Mouse (Mus musculus): ENCODE measurements around the gene Schip1. TPM values are rescaled to one million over a fixed set of nuclear protein-coding genes. Genes with fewer than 3 reads are reported as not detected.

The Schip1 gene
- polyA plus RNA-seq, 1 experiment from 2014 or later: 53.6 TPM

DNA sequence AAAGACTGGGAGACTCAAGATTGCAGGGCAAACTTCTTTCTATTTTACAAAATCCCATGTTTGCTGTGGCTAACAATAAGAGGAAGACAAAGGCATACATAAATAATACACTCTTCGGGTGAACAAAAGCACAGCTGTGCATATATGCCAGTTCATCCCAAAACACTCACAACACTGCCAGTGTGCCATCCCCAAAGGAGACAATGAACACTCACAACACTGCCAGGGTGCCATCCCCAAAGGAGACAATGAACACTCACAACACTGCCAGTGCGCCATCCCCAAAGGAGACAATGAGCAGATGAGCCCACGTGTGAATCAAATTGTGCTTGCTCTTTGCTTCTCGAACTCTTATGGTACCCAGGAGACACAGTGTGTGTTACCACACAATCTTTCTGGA lies 355.2 kb downstream of the Schip1 start:
- Histone ChIP-seq H3K27ac (no peak overlapping the region), H3K4me3 (replicated peaks) (no peak overlapping the region), H3K4me1 (replicated peaks) (no peaks in the 10 kb centered on the region), H3K27me3 (replicated peaks) (no peaks in the 10 kb centered on the region), H3K9me3 (no peaks in the 10 kb centered on the region), H3K9ac (no peak overlapping the region), H3K36me3 (no peaks in the 10 kb centered on the region), H3K4me2 (replicated peaks) (no peak overlapping the region)
- no peak for ATAC-seq
- 88% methylated on average over 4 of the region's 4 CpGs for WGBS

DNA sequence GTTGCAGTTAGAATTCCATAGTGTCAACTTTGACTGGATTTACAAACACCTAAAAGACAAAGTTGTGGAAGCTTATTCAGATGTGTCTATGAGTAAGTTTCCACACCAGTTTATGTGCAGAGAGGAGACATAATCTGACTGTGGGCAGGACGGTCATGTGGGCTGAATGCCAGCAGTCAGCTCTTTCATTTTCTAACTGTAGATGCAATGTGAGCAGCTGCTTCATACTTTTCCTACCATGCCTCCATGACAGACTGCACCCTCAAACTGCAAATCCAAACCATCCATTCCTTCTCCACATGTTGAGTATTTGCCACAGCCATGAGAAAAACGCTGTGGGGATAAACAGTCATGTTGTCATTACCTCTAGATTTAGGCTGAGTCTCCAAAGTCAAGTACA lies 356.3 kb downstream of the Schip1 start:
- H3K9me3 ChIP-seq: no peaks in the 10 kb centered on the region
- no peak overlapping the region for H3K27ac ChIP-seq
- no peaks in the 10 kb centered on the region for H3K27me3 ChIP-seq (replicated peaks)
- H3K4me2 ChIP-seq (replicated peaks): no peak overlapping the region
- no peaks in the 10 kb centered on the region for H3K36me3 ChIP-seq
- H3K4me1 ChIP-seq (replicated peaks): no peaks in the 10 kb centered on the region
- no peak overlapping the region for H3K4me3 ChIP-seq (replicated peaks)
- 69% methylated on average over 2 of the region's 2 CpGs for WGBS
- ATAC-seq: no peak
- H3K9ac ChIP-seq: no peak overlapping the region

DNA sequence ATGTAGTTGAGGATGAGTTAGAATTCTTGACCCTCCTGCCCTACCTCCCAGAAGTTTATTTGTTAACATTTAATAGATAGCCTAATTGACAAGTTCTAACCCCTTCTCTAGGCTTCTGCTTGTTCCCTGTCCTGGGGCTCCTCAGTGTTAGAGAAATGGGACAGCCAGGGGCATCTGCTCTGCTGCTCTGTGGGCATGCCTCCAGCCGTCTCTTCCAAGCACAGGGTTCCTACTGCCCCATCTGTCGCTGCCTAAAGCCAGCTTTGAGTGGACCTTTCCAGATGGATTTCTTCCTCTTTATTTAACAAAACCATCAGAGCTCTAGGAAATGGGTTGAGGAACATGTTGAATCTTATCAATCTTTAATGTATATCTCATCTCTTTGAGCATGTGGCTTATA lies 357.2 kb downstream of the Schip1 start:
- Histone ChIP-seq H3K9ac (no peak overlapping the region), H3K4me2 (replicated peaks) (no peak overlapping the region), H3K36me3 (no peaks in the 10 kb centered on the region), H3K4me3 (replicated peaks) (no peak overlapping the region), H3K27ac (no peak overlapping the region), H3K27me3 (replicated peaks) (no peaks in the 10 kb centered on the region), H3K9me3 (no peaks in the 10 kb centered on the region), H3K4me1 (replicated peaks) (no peaks in the 10 kb centered on the region)
- ATAC-seq: no peak
- WGBS: 66% methylated on average over 2 of the region's 2 CpGs

DNA sequence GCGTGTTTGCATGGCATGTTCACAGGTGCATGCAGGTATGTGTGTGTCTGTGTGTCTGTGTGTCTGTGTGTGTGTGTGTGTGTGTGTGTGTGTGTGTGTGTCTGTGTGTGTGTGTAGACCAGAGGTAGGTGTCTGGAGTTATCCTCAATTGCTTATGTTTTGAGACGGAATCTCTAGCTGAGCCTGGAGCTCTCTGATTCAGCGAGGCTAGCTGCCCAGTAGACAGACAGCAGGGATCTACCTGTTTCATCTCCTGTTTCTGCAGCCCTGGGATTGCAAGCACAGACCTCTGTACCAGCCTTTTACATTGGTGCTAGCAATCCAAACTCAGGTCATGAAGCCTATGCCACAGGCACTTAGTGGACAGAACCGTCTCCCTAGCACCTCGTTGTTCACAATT lies 363.5 kb downstream of the Schip1 start:
- no peaks in the 10 kb centered on the region for H3K27me3 ChIP-seq (replicated peaks)
- ATAC-seq: no peak
- H3K9me3 ChIP-seq: no peaks in the 10 kb centered on the region
- H3K4me1 ChIP-seq (replicated peaks): no peaks in the 10 kb centered on the region
- H3K4me3 ChIP-seq (replicated peaks): no peak overlapping the region
- H3K4me2 ChIP-seq (replicated peaks): no peak overlapping the region
- 82% methylated on average over 5 of the region's 5 CpGs for WGBS
- no peaks in the 10 kb centered on the region for H3K36me3 ChIP-seq
- no peak overlapping the region for H3K27ac ChIP-seq
- H3K9ac ChIP-seq: no peak overlapping the region

DNA sequence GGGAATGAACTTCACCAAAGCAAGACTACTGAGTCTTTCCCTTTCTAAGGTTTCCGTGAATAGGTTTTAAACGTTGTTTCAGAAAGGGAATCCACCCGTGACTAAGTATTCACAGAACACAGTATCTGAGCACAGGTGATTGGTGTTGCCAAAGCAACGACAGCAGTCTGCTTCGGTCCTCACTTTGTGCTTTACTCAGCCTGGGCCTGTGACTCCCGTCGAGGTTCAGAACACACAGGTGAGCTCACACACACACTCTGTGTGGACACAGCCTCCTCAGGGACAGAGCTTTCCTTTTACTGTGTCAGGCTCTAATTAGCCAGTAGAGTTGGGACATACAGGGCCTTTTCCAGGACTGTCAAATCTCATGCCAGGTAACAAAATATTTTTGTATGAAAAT lies 369.8 kb downstream of the Schip1 start:
- H3K27ac ChIP-seq: no peak overlapping the region
- no peak for ATAC-seq
- no peaks in the 10 kb centered on the region for H3K9me3 ChIP-seq
- H3K4me2 ChIP-seq (replicated peaks): no peak overlapping the region
- no peak overlapping the region for H3K9ac ChIP-seq
- no peaks in the 10 kb centered on the region for H3K27me3 ChIP-seq (replicated peaks)
- WGBS: 77% methylated on average over 7 of the region's 7 CpGs
- H3K4me3 ChIP-seq (replicated peaks): no peak overlapping the region
- H3K4me1 ChIP-seq (replicated peaks): no peaks in the 10 kb centered on the region
- no peaks in the 10 kb centered on the region for H3K36me3 ChIP-seq

DNA sequence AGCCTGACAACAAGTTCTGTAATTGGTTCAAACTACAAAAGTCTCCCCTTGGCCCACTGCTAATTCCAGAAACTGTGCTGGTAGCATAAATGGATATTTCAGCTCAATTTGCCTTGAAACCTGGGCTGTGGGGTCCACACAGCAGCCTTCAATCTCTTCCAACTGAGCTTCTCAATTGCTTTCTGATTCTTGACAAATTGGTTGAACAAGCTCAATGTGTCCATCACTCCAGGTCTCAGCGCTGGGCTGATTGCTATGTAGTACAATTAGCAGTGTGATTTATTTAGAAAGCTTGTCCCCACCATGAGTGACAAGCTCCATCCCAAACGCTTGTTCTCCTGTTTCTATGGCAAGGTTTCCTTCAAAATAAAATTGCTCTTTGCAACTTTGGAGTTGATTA lies 370.3 kb downstream of the Schip1 start:
- Histone ChIP-seq H3K36me3 (no peaks in the 10 kb centered on the region), H3K27me3 (replicated peaks) (no peaks in the 10 kb centered on the region), H3K9ac (no peak overlapping the region), H3K4me3 (replicated peaks) (no peak overlapping the region), H3K27ac (no peak overlapping the region), H3K4me1 (replicated peaks) (no peaks in the 10 kb centered on the region), H3K4me2 (replicated peaks) (no peak overlapping the region), H3K9me3 (no peaks in the 10 kb centered on the region)
- ATAC-seq: no peak
- WGBS: 83% methylated on average over 2 of the region's 2 CpGs

DNA sequence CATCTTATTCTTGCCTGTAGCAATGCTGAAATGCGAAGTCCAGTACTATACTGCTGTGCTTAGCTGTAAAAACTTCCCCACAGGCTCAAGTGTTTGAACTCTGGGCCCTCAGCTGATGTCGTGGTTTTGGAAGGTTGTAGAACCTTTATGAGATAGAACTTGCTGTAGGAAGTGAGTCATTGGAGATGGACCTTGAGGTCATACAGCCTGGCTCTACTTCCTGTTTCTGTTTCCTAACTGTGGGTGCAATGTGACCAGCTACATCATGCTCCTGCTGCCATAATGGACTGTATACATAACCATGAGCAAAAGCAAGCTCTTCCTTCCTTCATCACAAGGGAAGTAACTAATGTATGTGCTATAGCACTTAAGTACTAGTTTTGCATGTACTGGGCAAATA lies 383.9 kb downstream of the Schip1 start:
- no peaks in the 10 kb centered on the region for H3K27me3 ChIP-seq (replicated peaks)
- no peak overlapping the region for H3K27ac ChIP-seq

DNA sequence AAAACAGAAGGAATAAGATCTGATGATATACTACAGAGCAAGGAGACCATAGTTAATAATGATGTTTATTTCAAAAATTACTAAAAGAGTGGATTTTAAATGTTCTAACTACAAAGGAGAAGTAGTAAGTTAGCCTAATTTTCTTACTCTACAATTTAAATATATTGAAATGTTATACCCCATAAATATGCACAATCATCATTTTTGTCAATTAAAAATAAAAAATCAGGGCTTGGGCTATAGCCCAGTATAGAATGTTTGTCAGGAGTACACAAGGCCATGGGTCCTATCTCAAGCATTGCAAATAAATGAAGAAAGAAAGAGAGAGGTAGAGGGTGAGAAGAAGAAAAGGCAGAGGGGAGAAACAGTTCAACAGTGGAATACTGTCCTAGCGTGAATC lies 387.0 kb downstream of the Schip1 start:
- Histone ChIP-seq H3K4me1 (replicated peaks) (no peaks in the 10 kb centered on the region), H3K9me3 (no peaks in the 10 kb centered on the region), H3K4me2 (replicated peaks) (no peak overlapping the region), H3K27me3 (replicated peaks) (no peaks in the 10 kb centered on the region), H3K4me3 (replicated peaks) (no peak overlapping the region), H3K9ac (no peak overlapping the region), H3K36me3 (no peaks in the 10 kb centered on the region), H3K27ac (no peak overlapping the region)
- no peak for ATAC-seq
- WGBS: 96% methylated on average over 1 of the region's 1 CpGs

More for the DNA sequence above, 383.9 kb downstream of the Schip1 start:
- 77% methylated on average over 2 of the region's 2 CpGs for WGBS
- H3K9ac ChIP-seq: no peak overlapping the region
- H3K4me1 ChIP-seq (replicated peaks): no peaks in the 10 kb centered on the region
- H3K9me3 ChIP-seq: no peaks in the 10 kb centered on the region
- ATAC-seq: no peak
- H3K4me3 ChIP-seq (replicated peaks): no peak overlapping the region
- no peaks in the 10 kb centered on the region for H3K36me3 ChIP-seq
- H3K4me2 ChIP-seq (replicated peaks): no peak overlapping the region

DNA sequence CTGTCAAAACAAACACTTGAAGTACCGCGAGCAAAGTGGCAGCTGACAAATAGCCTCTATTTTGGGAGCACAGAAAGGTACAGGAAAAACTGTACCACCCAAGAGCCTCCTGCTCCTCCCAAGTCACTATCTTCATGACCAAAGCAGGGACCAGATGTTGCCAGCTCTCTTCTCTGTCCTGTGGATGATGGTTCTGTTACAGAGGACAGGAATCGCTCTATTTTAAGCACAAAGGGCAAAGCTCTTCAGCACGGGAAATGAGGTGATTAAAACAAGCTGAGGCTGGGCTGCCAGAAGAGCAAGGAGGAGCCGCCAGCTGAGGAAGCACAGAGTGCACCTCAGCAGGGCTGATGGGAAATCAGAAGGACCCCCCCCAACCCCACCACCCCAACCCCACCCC lies 388.7 kb downstream of the Schip1 start:
- Histone ChIP-seq H3K9me3 (no peaks in the 10 kb centered on the region), H3K27me3 (replicated peaks) (no peaks in the 10 kb centered on the region), H3K4me2 (replicated peaks) (no peak overlapping the region), H3K27ac (no peak overlapping the region), H3K4me3 (replicated peaks) (no peak overlapping the region), H3K36me3 (no peaks in the 10 kb centered on the region), H3K9ac (no peak overlapping the region), H3K4me1 (replicated peaks) (no peaks in the 10 kb centered on the region)
- WGBS: 19% methylated on average over 5 of the region's 5 CpGs
- ATAC-seq: no peak

DNA sequence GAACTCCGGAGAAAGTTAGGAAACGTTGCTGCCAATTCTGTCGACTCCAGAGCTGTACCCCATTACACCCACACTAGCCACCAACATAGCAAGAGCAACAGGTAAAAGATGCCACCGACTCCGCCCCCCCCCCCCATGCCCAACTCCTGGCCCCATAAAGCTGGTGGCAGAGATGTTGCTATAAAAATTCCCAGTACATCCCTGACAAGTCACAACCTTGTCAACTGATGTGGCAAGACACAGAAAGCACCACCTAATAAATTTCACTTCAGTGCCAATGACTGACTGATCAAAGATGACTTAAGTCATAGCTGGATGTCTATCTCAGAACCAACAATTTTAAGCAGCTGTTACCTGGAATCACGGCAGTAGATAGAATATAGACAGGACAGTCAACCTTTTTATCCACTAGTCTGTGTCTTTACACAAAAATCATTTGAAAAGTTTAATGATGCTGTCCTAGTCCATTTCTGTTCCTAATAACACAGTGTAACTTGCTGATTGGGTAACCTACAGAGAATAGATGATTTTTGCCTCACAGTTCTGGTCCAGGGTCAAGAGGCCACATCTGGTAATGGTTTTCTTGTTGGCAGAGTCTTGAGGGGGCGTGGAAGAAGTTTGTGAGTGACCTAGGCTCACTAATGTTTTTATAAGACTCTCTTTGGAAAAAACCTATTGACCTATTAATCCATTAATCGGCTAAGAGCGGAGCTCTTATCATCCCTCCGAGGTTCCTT lies 389.3 kb downstream of the Schip1 start:
- Histone ChIP-seq H3K9me3 (no peaks in the 10 kb centered on the region), H3K4me1 (replicated peaks) (no peaks in the 10 kb centered on the region), H3K4me3 (replicated peaks) (no peak overlapping the region), H3K4me2 (replicated peaks) (no peak overlapping the region), H3K27me3 (replicated peaks) (no peaks in the 10 kb centered on the region), H3K36me3 (no peaks in the 10 kb centered on the region), H3K27ac (no peak overlapping the region), H3K9ac (no peak overlapping the region)
- ATAC-seq: no peak
- 62% methylated on average over 10 of the region's 10 CpGs for whole genome bisulfite sequencing

DNA sequence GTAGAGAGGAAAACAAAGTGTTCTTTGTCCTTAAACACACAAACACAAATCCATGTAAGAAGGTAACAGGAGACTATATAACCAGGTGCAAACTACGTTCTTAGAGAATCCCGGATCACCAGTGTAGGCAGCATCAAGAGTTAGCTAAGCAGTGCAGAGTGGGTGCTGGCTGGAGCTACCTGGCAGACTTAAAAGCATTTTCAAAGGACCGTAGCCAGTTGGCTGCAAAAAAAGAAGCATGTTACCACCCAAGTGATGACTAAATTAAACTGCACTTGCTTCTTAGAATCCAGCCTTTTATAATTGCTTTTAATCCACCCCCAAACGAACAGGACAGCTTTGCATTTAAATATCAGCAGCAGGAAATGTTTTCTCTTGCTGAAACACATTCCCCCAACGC lies 402.0 kb downstream of the Schip1 start:
- Histone ChIP-seq H3K4me2 (replicated peaks) (no peak overlapping the region), H3K4me3 (replicated peaks) (no peak overlapping the region), H3K27me3 (replicated peaks) (no peaks in the 10 kb centered on the region), H3K27ac (no peak overlapping the region), H3K9me3 (no peaks in the 10 kb centered on the region), H3K9ac (no peak overlapping the region), H3K36me3 (no peaks in the 10 kb centered on the region), H3K4me1 (replicated peaks) (peaks cover 13% of the 10 kb centered on the region)
- no peak for ATAC-seq
- WGBS: 58% methylated on average over 5 of the region's 5 CpGs

DNA sequence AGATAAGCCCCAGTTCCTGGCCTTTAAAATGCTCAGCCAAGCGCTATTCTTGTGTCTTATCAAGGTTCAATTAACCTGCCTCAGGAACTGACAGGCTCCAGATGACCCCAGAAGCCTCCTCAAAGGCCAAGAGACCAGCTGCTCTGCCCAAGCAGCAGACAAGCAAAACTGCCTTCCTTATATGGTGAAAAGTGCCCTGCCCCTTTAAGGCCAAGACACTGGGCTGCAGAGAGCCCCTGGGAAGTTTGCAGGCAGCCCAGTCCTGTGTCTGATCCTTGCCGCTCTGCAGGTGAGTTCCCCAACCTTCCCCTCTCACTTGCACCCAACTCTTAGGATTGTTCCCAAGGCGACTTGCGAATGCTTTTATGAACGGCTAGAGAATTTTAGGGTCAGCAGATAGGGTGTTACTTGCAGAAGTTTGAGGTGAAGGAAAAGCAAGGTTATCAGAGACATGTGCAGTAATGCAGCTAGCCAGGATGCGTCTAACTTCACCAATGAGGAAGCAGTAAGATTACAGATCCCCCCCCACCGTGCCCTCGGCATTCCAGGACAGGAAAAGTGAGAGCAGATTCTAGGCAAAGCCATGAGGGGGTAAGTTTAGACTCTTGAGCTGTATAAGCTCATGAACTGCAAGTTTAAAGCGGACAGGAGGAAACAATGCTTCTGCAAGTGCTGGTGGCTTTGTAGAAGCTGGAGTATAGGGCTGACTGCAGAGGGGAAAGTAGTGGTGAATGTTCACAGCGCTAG lies 403.5 kb downstream of the Schip1 start:
- Histone ChIP-seq H3K27ac (peak overlapping the region; percentile 57), H3K9ac (peak overlapping the region; percentile 9)
- ATAC-seq: peak; percentile 86

DNA sequence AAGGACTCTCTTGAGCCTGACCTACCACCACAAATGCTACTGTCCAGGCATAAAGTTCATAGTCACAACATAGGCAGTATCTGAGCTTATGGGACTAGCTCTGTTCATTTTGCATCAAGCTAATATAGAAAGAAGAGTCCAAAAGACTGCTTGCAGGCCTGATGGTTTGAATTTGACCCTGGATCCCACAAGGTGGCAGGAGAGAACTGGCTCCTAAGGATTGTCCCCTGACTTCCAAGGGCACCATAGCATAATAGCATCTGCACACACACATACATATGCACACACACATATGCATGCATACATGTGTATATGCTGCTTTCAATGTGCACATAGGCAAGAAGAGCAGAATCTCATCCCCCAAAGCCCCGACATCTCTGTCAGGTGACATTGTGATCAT lies 405.0 kb downstream of the Schip1 start:
- Histone ChIP-seq H3K36me3 (no peaks in the 10 kb centered on the region), H3K4me3 (replicated peaks) (no peak overlapping the region), H3K9me3 (no peaks in the 10 kb centered on the region), H3K27me3 (replicated peaks) (no peaks in the 10 kb centered on the region), H3K9ac (no peak overlapping the region), H3K4me2 (replicated peaks) (peak overlapping the region; percentile 1; the same call in 1 of the 2 replicates), H3K27ac (no peak overlapping the region), H3K4me1 (replicated peaks) (peaks cover 13% of the 10 kb centered on the region)
- ATAC-seq: no peak
- WGBS: 75% methylated on average over 1 of the region's 1 CpGs

More for the DNA sequence above, 403.5 kb downstream of the Schip1 start:
- WGBS: 3% methylated on average over 10 of the region's 10 CpGs
- peak overlapping the region; percentile 34 for H3K4me3 ChIP-seq (replicated peaks)
- H3K36me3 ChIP-seq: no peaks in the 10 kb centered on the region
- peaks cover 13% of the 10 kb centered on the region for H3K4me1 ChIP-seq (replicated peaks)
- no peaks in the 10 kb centered on the region for H3K9me3 ChIP-seq
- peak overlapping the region; percentile 57 for H3K4me2 ChIP-seq (replicated peaks)
- H3K27me3 ChIP-seq (replicated peaks): no peaks in the 10 kb centered on the region
